Mouse (Mus musculus) thymus, adult 2 months (tissue): Measurements from ENCODE around the gene Cttn.

Experiments used
- CTCF ChIP-seq: fragments of 200-500 bp; IDR thresholded peaks from 2 replicates; pipeline ENCODE4 v1.5.1; 2012; ENCODE audit warnings: mild to moderate bottlenecking, control low read depth, low read length, moderate library complexity, borderline replicate concordance; ENCODE audit not compliant: control insufficient read depth, poor library complexity, insufficient read depth; ENCODE audit errors: extremely low read depth
- POLR2A ChIP-seq: fragments of 200-500 bp; IDR thresholded peaks from 2 replicates; pipeline ENCODE4 v1.6.1; 2012; ENCODE audit warnings: mild to moderate bottlenecking, low read length, control low read depth, moderate library complexity; ENCODE audit not compliant: control insufficient read depth, poor library complexity, insufficient read depth; ENCODE audit errors: extremely low read depth

DNA sequence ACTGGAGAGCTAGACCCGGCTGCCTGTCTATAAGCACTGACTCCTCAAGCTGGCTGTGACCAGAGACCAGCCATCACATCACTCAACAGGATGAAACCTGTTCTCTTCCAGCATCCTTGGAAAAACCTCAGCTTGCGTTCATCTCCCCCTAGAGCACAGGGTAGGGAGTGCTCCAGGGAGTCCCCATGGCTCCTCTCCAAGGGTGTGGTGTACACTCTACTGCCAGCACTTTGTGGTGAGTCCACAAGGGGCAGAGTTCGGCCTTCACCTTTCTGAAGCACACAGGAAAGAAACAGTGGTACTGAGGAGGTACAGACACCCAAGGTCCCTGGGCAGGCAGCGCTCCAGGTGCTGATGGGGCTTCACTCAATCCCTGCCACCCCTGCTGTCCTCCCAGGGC lies 55.0 kb downstream of the Cttn start:
- TF ChIP-seq POLR2A, result no peak
- TF ChIP-seq CTCF, result no peak
